Mouse (Mus musculus) liver, embryonic 18 days (tissue): Measurements from ENCODE around the gene Gm28044. TPM values are rescaled to one million over a fixed set of nuclear protein-coding genes. Genes with fewer than 3 reads are reported as not detected.

Source experiments
- polyA plus RNA-seq: library from polyadenylated mRNA; depleted of rRNA; stranded (reverse); fragments of >200 nt; gene quantifications from 2 replicates; pipeline ENCODE4 v1.2.3, GENCODE M21; 2012; rRNA removed

Gene Gm28044
- not detected in 2 replicates for polyA plus RNA-seq

DNA sequence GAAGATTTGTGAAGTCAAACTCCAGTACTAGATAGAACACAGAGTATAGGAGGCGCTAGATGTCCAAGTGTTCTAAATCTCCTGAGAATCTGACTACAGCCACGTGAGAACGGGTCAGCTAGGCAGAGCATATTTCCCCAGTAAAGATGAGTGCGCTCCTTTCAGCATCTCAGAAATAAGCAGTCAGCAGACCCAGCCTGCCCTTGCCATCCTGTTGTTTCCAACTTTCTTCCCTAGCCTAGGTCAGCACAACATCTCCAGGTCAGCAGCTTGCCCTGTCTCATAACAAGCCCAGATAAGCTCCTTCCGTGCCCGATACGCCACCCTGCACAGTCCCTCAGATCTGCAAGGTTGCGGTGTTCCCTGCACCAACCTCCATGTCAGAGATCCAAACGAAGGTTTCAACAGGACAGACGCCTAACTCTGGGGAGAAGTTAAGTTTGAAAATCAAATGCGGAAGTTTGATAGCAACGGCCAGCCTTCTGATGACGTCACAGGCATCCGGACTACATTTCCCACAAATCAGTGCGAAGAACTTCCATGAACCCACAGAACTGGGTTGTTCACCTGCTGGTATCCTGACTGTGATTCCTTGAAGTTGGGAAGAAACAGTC, at the start of gene Gm28044, which contains the start of gene Zfp953:
TSS of gene Gm28044 (minus strand) at position 406 of the 614 bp plus-strand sequence.
TSS of gene Zfp953 (minus strand) at position 475 of the 614 bp plus-strand sequence.

GRCm38 (mm10) chr13:67399183-67399903, 39.0 kb upstream of the Gm28044 start, which contains the start of gene Zfp429:
Zfp429 (minus strand) TSS chr13:67399819.

DNA sequence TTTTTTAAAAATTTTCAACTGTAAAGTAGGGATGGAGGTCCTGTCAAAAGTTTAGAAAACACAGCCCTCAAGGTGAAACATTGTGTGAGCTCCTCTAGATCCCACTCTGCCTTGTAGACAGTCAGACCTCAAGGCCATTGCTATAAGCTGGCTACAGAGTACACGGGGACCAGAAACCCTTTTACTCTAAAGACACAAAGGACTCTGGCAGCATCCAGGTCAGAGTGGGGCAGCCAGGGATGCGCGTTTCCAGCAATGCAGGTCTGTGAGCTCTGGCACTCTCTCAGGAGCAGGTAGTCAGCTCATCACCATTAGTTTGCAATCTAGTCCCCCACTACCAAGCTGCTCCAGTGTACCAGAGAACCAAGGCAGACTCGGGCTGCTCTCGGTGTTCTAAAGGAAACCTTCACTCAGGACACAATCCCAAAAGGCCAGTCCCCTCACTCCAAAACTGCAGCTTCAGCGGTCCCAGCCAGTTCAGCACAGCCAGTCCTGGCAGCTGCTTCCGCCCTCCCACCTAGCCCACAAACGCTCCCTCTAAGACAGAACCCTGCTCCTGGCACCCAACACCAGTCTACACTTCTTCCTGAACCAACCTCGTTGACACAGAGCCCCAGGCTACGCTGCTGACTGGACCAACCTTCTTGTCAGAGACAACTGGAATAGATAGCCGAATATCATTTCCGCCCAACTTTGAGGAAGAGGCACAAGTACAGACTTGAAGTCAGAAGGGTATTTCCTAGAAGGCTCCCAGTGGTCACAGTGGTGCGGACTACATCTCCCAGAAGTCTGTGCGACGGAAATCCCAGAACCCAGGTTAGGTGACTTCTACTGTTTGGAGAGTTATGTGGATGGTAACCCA, 14.9 kb upstream of the Gm28044 start, which contains the start of the genes Gm28041 and Zfp456:
TSS of gene Gm28041 (minus strand) at position 684 of the 862 bp plus-strand sequence.
TSS of gene Zfp456 (minus strand) at position 761 of the 862 bp plus-strand sequence.

DNA sequence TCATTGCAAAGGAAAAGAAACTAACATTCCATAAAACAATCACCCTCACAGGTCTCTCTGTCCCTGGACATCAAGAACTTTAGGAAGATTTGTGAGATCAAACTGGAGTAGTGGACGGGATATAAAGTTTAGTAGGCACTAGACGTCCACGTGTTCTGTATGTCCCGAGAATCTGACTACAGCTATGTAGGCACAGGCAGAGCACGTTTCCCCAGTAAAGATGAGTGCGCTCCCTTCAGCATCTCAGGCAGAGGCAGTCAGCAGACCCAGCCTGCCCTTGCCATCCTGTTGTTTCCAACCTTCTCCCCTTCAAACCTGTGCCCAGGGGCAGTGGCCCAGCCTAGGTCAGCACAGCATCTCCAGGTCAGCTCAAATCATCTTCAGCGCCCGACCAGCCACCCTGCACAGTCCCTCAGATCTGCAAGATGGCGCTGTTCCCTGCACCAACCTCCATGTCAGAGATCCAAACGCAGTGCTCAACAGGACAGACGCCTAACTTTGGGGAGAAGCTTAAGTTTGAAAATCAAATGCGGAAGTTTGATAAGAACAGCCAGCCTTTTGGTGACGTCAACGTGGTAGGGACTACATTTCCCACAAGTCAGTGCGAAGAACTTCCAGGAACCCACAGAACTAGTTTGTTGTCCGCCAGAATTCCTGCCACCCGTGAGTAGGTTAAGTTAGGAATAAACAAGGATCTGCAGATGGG, 28.2 kb downstream of the Gm28044 start, which contains the start of gene Zfp595:
TSS of gene Zfp595 (minus strand) at position 552 of the 706 bp plus-strand sequence.

DNA sequence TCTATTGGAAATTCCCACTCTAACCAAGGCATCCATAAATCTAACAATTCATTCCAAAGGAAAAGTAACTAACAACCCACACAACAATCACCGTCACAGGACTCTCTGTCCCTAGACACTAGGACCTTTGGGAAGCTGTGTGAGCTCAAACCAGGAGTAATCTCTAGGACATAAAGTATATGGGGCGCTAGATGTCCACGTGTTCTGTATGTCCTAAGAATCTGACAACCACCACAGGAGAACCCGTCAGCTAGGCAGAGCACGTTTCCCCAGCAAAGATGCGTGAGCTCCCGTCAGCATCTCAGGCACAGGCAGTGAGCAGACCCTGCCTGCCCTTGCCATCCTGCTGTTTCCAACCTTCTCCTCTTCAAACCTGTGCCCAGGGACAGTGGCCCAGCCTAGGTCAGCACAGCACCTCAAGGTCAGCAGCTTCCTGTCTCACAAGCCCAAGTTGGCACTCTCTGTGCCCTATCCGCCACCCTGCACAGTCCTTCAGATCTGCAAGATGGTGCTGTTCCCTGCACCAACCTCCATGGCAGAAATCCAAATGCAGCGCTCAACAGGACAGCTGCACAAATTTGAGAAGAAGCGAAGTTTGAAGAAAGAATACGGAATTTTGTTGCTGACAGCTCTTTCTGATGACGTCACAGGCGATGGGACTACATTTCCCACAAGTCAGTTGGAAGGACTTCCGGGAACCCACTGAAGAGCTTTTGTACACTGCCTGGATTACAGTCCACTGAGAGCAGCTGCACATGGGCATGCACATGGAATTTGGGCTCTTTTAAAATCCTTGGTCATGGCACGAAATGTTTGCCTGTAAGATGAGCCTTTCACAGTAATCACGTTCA, 54.3 kb downstream of the Gm28044 start, which contains the start of gene Zfp457:
TSS of gene Zfp457 (minus strand) at position 664 of the 851 bp plus-strand sequence.

GRCm38 (mm10) chr13:67278314-67278713, 82.0 kb downstream of the Gm28044 start, which contains the start of gene Zfp458:
Zfp458 (minus strand) TSS chr13:67278466.

Other genes starting within 250 kb of the Gm28044 start
- 0.26 and 0.28 TPM in 2 replicates for gene Rslcan18, start 244.3 kb downstream of the Gm28044 start, polyA plus RNA-seq
- 0.35 and 0.36 TPM in 2 replicates for gene Zfp759, start 238.9 kb downstream of the Gm28044 start, polyA plus RNA-seq
- gene Rsl1, start 187.4 kb downstream of the Gm28044 start, polyA plus RNA-seq = 1.4 and 1.8 TPM in 2 replicates
- 0.34 and 0.38 TPM in 2 replicates for gene Zfp455, start 166.0 kb downstream of the Gm28044 start, polyA plus RNA-seq
- gene Zfp458, start 82.1 kb downstream of the Gm28044 start, polyA plus RNA-seq = 0.54 and 0.60 TPM in 2 replicates
- gene Zfp457, start 54.1 kb downstream of the Gm28044 start, polyA plus RNA-seq = 0.55 and 0.75 TPM in 2 replicates
- 1.3 and 1.4 TPM in 2 replicates for gene Zfp595, start 28.0 kb downstream of the Gm28044 start, polyA plus RNA-seq
- 0.58 and 0.60 TPM in 2 replicates for gene Zfp953, start 69 bp upstream of the Gm28044 start, polyA plus RNA-seq
- 0.16 and 0.17 TPM in 2 replicates for gene Gm28041, start 15.2 kb upstream of the Gm28044 start, polyA plus RNA-seq
- 0.26 and 0.30 TPM in 2 replicates for gene Zfp456, start 15.3 kb upstream of the Gm28044 start, polyA plus RNA-seq
- gene Zfp429, start 39.3 kb upstream of the Gm28044 start, polyA plus RNA-seq = 2.3 and 2.5 TPM in 2 replicates
- 0.05 and 0.18 TPM in 2 replicates for gene Zfp459, start 60.9 kb upstream of the Gm28044 start, polyA plus RNA-seq
- gene Zfp874a, start 91.1 kb upstream of the Gm28044 start, polyA plus RNA-seq = 3.2 and 3.7 TPM in 2 replicates
- 2.4 and 2.6 TPM in 2 replicates for gene Zfp874b, start 123.7 kb upstream of the Gm28044 start, polyA plus RNA-seq
- gene Zfp58, start 140.0 kb upstream of the Gm28044 start, polyA plus RNA-seq = 1.2 and 1.3 TPM in 2 replicates
- not detected in 2 replicates for gene Gm26965, start 165.6 kb upstream of the Gm28044 start, polyA plus RNA-seq
- gene Zfp87, start 165.6 kb upstream of the Gm28044 start, polyA plus RNA-seq = 7.7 and 8.6 TPM in 2 replicates
- 1.7 and 1.9 TPM in 2 replicates for gene Zfp748, start 193.3 kb upstream of the Gm28044 start, polyA plus RNA-seq
- 0.84 TPM in 2 replicates for gene Zfp729b, start 249.2 kb upstream of the Gm28044 start, polyA plus RNA-seq